Mouse (Mus musculus) ES-CJ7 (cell line): ENCODE data around the gene Zfp36l3.
"Not testable (repeated sequence)": the region's sequence is repeated elsewhere in the genome, so short reads cannot be mapped to it uniquely, and the experiment has no call there.

ENCODE experiments used
- DNase-seq: peaks from one replicate; pipeline ENCODE4 v3.0.0; 2011; ENCODE audit warnings: low read depth, low spot score

Gene Zfp36l3

GRCm38 (mm10) chrX:53776276-53776675, at the start of gene Zfp36l3:
Zfp36l3 (minus strand) TSS chrX:53776394.
- DNase-seq: peak; percentile 87

- peak; percentile 1 for DNase-seq
Measured at GRCm38 (mm10) chrX:53799074-53799473, 22.9 kb upstream of the Zfp36l3 start.

GRCm38 (mm10) chrX:53797519-53797918, 21.3 kb upstream of the Zfp36l3 start, which contains the start of gene Xlr:
Xlr (minus strand) TSS chrX:53797706.
- DNase-seq: not testable (repeated sequence)

- DNase-seq: peak; percentile 1
Measured at GRCm38 (mm10) chrX:53757736-53758135, 18.5 kb downstream of the Zfp36l3 start, which contains the start of gene 1700013H16Rik. 1700013H16Rik (minus strand) TSS chrX:53757831.

- no peak for DNase-seq
Measured at GRCm38 (mm10) chrX:53752851-53753250, 23.3 kb downstream of the Zfp36l3 start.

- DNase-seq: no peak
Measured at GRCm38 (mm10) chrX:53728967-53729366, 47.2 kb downstream of the Zfp36l3 start.

GRCm38 (mm10) chrX:53724596-53724995, 51.6 kb downstream of the Zfp36l3 start, which contains the start of gene 4930502E18Rik:
4930502E18Rik (plus strand) TSS chrX:53724826.
- DNase-seq: peak; percentile 28
